Mouse (Mus musculus): Measurements from ENCODE around the gene Nepro. TPM values are rescaled to one million over a fixed set of nuclear protein-coding genes. Genes with fewer than 3 reads are reported as not detected.

The Nepro gene
- total RNA-seq, 2 experiments from 2014 or later = 3.2 to 3.4 TPM

DNA sequence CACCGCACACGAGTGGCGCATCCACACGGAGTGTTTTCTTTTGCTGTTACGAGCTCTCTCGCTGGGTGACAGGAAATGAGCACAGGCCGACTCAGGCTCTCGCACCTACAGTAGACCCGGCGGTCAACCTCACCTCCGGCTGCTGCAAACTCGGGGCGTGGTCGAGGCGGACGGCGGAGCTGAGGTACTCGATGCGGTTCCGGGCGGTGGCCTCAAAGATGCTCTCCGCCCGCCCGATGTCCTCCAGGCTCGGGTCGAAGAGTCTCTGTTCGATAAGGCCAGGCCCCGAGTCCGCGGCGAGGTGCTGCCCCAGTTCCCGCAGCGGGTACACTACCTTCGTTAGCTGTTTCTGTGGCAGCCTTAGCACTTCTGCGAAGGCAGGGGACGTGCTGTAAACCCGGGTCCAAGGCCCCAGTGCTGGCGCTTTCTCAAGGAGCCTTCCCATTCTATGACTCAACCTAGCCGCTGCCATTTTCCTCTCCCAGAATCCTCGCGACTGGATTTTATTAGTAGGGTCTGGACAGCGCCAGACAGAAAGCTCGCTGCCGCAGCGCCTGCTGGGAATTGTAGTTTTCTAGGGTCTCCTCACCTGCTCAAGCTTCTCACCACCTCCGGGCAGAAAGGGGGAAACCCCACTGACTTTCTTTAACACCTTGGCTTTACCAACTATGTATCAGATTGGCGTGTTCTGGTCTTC lies 21.9 kb downstream of the Nepro start, which contains the start of gene Gtpbp8:
Gene Gtpbp8 (minus strand): TSS at position 498 of the 697 bp plus-strand sequence.
- H3K27ac ChIP-seq = peak within 1 kb of the TSS; percentile 97
- intact Hi-C loops (cut with DNase I) = loop anchor here (10.0 kb wide), 1 partner anchor 409 kb away; the partner anchor contains the start of genes Atg3 and Slc35a5
- TF ChIP-seq CTCF (IDR thresholded peaks at IDR 0.05) = 0 out of 2 replicates have a peak, but pooled peaks have one; percentile 0
- DNase-seq = peak; percentile 88
- peak within 1 kb of the TSS; percentile 82 for H3K4me3 ChIP-seq

DNA sequence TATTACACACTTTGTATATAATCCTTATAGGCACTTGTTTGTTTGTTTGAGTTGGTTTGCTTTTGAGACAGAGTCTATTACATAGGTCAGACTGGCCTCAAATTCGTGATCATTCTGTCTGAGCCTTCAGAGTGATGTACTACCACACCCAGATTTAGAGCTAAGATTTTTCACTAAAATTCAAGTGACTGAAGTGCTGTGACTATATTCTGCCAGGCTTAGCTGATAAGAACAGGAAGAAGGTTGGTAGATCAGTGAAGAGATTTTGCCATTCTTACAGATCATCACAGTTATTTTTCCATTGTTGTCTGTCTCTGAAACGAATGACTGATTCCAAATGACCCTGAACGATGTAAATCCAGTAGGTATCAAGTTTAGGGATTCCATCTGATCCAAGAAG lies 23.9 kb downstream of the Nepro start:
- intact Hi-C loops (cut with DNase I) = loop anchor here (10.0 kb wide), 1 partner anchor 407 kb away; the partner anchor contains the start of genes Atg3 and Slc35a5
- no peak for DNase-seq
- Histone ChIP-seq H3K4me3 (no peak overlapping the region), H3K27ac (no peak overlapping the region)
- no peak for TF ChIP-seq CTCF (IDR thresholded peaks at IDR 0.05)

DNA sequence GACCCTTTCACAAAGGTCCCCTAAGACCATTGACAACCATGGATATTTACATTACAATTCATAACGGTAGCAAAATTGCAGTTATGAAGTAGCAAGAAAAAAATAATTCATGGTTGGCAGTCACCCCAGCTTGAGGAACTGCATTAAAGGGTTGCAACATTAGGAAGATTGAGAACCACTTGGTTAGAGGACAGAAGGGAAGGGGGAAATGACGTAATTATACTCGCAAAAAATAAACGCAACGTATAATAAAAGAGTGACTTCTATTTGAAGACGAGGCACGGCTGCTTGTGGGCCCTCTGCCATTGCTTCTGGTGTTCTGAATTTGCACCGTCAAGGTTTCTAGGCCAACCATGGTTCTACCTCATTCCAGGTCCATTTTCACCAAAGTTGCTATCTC lies 33.6 kb downstream of the Nepro start:
- DNase-seq = no peak
- TF ChIP-seq CTCF (IDR thresholded peaks at IDR 0.05) = no peak
- Histone ChIP-seq H3K27ac (no peak overlapping the region), H3K4me3 (no peak overlapping the region)
- intact Hi-C loops (cut with DNase I) = no loop called here

DNA sequence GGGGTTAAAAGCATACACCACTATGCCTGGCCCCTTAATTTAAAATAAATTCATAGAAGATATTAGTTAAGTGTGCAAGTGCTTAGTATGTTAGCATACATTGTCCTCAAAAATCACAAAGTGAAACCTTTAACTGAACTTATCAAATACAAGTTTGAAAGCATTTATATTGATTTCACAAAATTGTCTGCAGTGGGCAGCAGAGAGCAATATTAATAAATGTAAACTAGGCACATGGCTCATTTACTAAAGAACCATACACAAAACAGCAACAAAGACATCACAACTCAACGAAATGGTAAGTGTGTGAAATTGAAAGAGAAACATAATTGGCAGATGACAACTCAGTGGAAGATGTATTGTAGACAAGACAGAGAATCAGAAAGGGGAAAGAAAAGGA lies 37.7 kb downstream of the Nepro start:
- no peak for DNase-seq
- intact Hi-C loops (cut with DNase I) = loop anchor here (10.0 kb wide), 2 partner anchors 263 to 363 kb away; no protein-coding TSS in a partner anchor

DNA sequence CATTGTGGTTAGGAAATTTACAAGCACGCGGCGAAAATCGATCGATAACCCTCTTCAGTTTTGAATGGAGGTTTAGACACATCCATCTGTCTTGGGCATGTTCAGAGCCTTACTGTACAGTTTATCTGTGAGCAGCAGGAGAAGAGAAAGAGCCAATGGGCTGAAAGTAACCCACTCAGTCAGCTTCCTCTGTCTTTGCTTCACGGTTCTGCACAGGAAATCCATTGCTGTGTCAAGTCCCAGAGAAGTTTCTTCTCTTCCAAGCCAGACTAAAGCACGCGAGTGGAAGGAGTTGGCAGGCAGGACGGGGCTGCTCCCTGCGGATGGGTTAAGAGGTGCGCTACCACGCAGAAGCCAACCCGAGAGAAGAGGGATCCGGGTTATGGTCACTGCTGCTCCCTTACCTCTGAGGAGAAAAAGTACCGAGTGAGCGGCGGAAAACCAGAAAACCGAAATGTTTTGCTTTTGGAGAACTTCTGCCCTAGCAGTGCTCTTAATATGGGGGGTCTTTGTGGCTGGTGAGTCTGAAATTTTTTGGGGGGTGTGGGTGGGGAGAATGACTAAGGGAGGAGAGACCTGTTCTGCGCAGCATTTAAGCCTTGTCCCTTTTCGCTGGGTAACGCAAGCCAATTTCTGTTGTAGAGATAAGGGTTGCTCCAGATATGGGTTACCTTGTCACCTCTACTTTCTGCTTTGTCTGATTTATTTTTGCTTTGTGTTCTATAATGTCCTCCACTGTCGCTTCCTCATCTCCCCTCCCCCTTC lies 41.6 kb downstream of the Nepro start, which contains the start of gene Cd200r1:
Gene Cd200r1 (plus strand): TSS at position 182 of the 765 bp plus-strand sequence.
- peak within 1 kb of the TSS; percentile 44 for H3K4me3 ChIP-seq
- peak within 1 kb of the TSS; percentile 12; the same call in 1 of the 2 replicates for H3K27ac ChIP-seq
- no peak for DNase-seq
- intact Hi-C loops (cut with DNase I) = loop anchor here (2.0 to 10.0 kb wide), 3 partner anchors 259 to 359 kb away; no protein-coding TSS in a partner anchor
- no peak for TF ChIP-seq CTCF (IDR thresholded peaks at IDR 0.05)

More for the DNA sequence above, 37.7 kb downstream of the Nepro start:
- Histone ChIP-seq H3K4me3 (no peak overlapping the region), H3K27ac (no peak overlapping the region)
- peak; percentile 26; the same call in 1 of the 2 replicates for TF ChIP-seq CTCF (IDR thresholded peaks at IDR 0.05)

DNA sequence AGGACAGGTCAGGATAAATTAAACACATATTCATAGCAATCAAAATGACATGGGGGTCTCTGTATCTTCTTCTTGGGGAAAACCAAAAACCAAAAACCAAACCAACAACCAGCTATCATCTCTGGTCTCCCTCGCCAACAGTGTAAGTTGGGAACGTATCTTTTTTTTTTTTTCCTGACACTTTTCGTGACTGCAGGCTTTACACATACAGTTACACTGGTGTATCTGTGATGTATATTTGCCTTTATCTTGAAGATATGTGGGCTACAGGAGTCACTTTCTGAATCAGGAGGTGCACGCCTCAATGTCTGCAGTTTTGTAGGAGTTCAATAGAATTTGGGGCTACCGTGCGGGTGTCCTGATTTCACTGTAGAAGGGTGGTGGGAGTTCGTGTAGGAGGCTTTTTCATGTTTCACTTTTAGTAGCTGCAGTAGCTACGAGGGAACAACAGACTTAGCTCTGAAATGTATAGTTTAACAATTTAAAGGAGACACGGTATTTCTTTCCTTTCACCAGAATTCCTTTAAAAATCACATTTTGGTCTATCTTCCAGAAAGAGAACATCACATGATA lies 42.3 kb downstream of the Nepro start:
- no peak for TF ChIP-seq CTCF (IDR thresholded peaks at IDR 0.05)
- intact Hi-C loops (cut with DNase I) = loop anchor here (2.0 to 10.0 kb wide), 3 partner anchors 258 to 358 kb away; no protein-coding TSS in a partner anchor
- Histone ChIP-seq H3K27ac (no peak overlapping the region), H3K4me3 (peak overlapping the region; percentile 44)
- no peak for DNase-seq

DNA sequence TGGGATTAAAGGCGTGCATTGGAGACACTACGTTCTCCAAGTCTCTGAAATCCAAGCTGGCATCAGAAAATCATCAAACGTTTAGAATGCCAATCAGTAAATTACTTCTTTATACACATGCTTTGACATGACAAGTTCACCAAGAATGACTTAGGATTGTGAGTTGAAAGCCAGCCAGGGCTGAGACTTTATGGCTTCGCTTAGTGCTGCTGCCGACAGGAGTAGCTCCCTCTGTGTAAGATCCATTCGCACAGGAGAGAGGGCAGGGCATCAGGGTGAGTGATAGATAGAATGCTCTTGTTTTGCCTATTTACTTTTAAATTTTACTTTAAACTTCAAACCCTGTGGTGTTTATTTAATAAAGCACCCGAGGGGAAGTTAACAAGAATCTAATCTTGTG lies 43.4 kb downstream of the Nepro start:
- intact Hi-C loops (cut with DNase I) = loop anchor here (2.0 to 10.0 kb wide), 3 partner anchors 257 to 357 kb away; no protein-coding TSS in a partner anchor
- H3K27ac ChIP-seq = no peak overlapping the region

DNA sequence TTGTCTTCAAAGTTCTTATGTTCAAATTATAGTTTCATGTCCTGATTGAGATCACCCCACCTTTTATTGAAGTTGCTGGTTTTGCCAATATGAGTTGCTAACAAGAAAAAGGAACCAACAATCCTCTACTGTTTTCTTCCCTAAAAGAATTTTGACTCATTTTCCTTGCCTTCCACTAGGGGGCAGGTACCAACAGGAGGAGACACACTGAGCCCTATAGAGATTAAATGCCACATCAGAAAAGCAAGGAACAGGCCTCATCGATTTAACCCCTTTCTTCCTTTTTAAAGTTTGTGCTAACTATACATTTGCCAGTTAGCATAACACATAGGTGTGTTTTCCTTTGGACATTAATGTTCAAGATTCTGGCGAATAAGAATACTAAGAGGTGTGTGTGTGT lies 43.9 kb downstream of the Nepro start:
- intact Hi-C loops (cut with DNase I) = loop anchor here (2.0 to 10.0 kb wide), 3 partner anchors 257 to 357 kb away; no protein-coding TSS in a partner anchor
- Histone ChIP-seq H3K4me3 (no peak overlapping the region; the same call in 1 of the 2 replicates), H3K27ac (no peak overlapping the region)
- no peak for DNase-seq
- TF ChIP-seq CTCF (IDR thresholded peaks at IDR 0.05) = peak; percentile 70

More for the DNA sequence above, 43.4 kb downstream of the Nepro start:
- TF ChIP-seq CTCF (IDR thresholded peaks at IDR 0.05) = no peak
- no peak for DNase-seq
- H3K4me3 ChIP-seq = no peak overlapping the region; the same call in 1 of the 2 replicates

DNA sequence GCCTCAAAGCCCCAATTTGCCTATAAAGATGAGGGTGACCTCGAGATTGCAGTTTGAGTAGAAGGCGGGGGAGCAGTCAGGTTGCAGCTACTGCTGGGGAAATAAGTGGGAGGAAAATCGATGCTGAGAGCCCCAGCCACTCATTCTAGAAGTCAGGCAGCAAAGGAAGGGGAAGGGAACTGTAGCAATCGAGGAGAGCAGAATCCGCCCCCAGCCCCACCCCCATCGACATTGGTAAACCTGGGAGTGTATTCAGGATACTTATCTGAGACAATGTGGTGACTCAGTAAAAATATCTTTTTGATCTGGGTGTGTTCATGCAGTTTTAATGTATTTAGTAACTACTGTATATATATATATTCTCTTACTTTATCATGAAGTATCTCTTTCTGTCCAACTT lies 48.5 kb downstream of the Nepro start:
- DNase-seq = no peak
- intact Hi-C loops (cut with DNase I) = no loop called here
- no peak for TF ChIP-seq CTCF (IDR thresholded peaks at IDR 0.05)
- Histone ChIP-seq H3K27ac (no peak overlapping the region), H3K4me3 (no peak overlapping the region)

DNA sequence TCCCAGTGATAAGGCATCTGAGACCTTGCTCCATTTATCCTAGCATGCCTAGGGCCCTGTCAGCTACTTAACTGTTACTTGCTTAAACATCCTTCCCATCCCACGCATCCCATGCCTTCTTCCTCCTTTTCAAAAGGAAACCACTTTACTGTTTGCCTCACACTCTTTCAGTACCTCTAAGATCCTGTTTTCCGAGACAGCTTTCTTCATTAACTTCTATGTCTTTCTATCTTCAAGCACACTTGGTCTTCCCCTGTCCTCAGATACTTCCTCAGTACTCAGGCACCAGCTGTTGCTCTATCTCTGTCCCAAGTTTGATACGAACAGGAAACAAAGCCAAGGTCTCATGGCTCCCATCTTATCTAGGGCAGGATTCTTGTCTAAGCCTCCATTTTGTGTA lies 49.6 kb downstream of the Nepro start:
- intact Hi-C loops (cut with DNase I) = no loop called here
- no peak for TF ChIP-seq CTCF (IDR thresholded peaks at IDR 0.05)
- Histone ChIP-seq H3K27ac (no peak overlapping the region), H3K4me3 (no peak overlapping the region)
- DNase-seq = no peak

DNA sequence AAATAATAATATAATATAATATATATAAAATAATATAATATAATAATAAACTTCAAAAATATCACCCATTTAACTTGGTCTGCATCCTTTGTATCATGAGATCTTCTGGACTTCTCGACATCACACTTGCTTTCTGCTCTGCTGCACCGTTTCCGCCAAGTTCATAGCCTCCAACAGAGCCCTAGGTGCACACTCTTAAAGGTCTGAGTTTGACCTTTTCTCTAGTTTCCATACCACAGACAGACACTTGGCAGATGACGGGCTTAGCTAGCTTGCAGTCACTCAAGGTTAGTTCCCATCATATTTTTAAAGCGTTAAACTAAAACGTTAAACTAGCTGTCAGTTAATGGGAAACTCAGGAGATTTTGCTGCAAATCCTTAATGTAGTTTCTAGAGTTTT lies 50.1 kb downstream of the Nepro start:
- no peak for DNase-seq
- no peak for TF ChIP-seq CTCF (IDR thresholded peaks at IDR 0.05)
- H3K4me3 ChIP-seq = no peak overlapping the region
- intact Hi-C loops (cut with DNase I) = no loop called here
- H3K27ac ChIP-seq = no peak overlapping the region

DNA sequence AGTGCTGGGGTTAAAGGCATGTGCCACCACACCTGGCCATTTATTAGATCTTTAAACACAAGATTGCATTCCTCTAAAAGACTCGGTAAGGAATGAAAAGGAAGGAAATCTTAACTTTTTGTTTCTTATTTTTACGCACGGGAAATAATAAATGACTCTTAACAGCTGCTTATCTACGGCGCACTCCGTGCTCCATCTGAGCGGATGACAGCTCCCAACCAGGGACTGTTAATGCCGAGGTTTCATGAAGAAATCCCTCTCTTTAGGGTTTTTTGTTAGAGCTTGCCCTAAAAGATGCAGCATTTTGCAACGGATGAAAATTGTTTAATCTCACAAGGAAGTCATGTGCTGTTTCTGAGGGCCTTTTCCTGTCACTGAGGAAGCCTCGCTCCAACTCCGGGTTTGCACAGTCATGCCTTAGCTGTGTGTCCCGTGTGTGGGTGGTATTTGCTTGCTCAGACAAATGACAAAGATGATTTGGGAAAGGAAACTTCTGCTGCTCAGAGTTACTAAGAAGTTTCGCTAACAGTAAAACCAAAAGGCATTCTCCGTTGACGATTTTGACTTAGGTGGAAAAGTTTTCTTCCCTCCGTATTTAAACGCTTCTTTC lies 54.5 kb downstream of the Nepro start:
- peak; percentile 21 for DNase-seq
- Histone ChIP-seq H3K27ac (no peak overlapping the region), H3K4me3 (peak overlapping the region; percentile 24; the same call in 1 of the 2 replicates)
- TF ChIP-seq CTCF (IDR thresholded peaks at IDR 0.05) = no peak
- intact Hi-C loops (cut with DNase I) = no loop called here
